Mouse (Mus musculus): Measurements from ENCODE around the gene Akr1a1. TPM values are rescaled to one million over a fixed set of nuclear protein-coding genes. Genes with fewer than 3 reads are reported as not detected.
A peak's percentile ranks its signal among the peaks of the same experiment; 100 is the strongest.

Akr1a1 gene
- total and polyA plus RNA-seq, 3 experiments, result 373 to 533 (median 470) TPM

- H3K27ac ChIP-seq (ENCODE audit: insufficient read depth, low read depth), result no peak overlapping the region
- in situ Hi-C loops (cut with MboI; ENCODE audit: low pct_ligation_motif_present, low pct_unique_long_range_greater_than_20kb, low sequenced_read_pairs) (no loop called here), dilution Hi-C loops (cut with MboI; ENCODE audit: extremely low pct_ligation_motif_present, extremely low pct_unique_long_range_greater_than_20kb, low sequenced_read_pairs) (no loop called here)
Observed at GRCm38 (mm10) chr4:116666625-116667024, 15.1 kb upstream of the Akr1a1 start.

DNA sequence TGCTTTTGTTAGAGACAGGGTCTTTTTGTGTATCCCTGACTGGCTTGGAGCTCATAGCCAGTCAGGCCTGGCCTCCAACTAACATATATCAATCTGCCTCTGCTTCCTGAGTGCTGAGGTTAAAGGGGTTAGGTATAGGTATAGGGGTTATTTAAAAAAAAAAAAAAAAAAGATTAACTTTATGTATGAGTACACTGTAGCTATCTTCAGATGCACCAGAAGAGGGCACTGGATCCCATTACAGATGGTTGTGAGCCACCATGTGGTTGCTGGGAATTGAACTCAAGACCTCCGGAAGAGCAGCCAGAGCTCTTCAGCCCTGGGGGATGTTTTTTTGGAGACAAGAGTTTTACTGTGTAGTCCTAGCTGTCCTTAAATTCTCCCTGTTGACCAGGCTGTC lies 10.5 kb upstream of the Akr1a1 start:
- TF ChIP-seq UBTF (IDR thresholded peaks at IDR 0.05; ENCODE audit: low read depth, low read length) (no peak), MYC (IDR thresholded peaks at IDR 0.05; ENCODE audit: low read depth, low read length) (no peak), ZMIZ1 (IDR thresholded peaks at IDR 0.05; ENCODE audit: low read depth, low read length) (no peak), ZNF384 (IDR thresholded peaks at IDR 0.05; ENCODE audit: low read depth, low read length) (peak; percentile 33; the same call in 1 of the 2 replicates), CTCF (conservative IDR thresholded peaks at IDR 0.05 in 1 of 2, IDR thresholded peaks at IDR 0.05 in 1 of 2; ENCODE audit: low read depth in 2 of 2, low read length in 2 of 2) (peak in 1 of 2 experiments; percentile 24; a peak in 2 of 4 replicates), IRF4 (IDR thresholded peaks at IDR 0.05; ENCODE audit: low read depth, low read length) (no peak)
- in situ Hi-C loops (cut with MboI; ENCODE audit: low pct_ligation_motif_present, low pct_unique_long_range_greater_than_20kb, low sequenced_read_pairs) (no loop called here), dilution Hi-C loops (cut with MboI; ENCODE audit: extremely low pct_ligation_motif_present, extremely low pct_unique_long_range_greater_than_20kb, low sequenced_read_pairs) (no loop called here)
- DNase-seq (ENCODE audit: extremely low read depth), result no peak
- H3K79me2 ChIP-seq (replicated peaks; ENCODE audit: control insufficient read depth, extremely low read depth, insufficient read depth, poor library complexity, severe bottlenecking), result no peaks in the 10 kb centered on the region
- no peak overlapping the region for H3K27ac ChIP-seq (ENCODE audit: insufficient read depth, low read depth)
- no peak overlapping the region for H3K4me2 ChIP-seq (ENCODE audit: insufficient read depth, low read depth, poor library complexity, severe bottlenecking)
- no peak overlapping the region for H3K4me3 ChIP-seq (replicated peaks in 1 of 3; ENCODE audit: low read depth in 2 of 3, low read length in 2 of 3, poor library complexity in 1 of 3)
- H3K4me1 ChIP-seq (ENCODE audit: control insufficient read depth in 1 of 2, insufficient read depth in 2 of 2), result peaks cover 2 to 6% of the 10 kb centered on the region in 2 experiments; a peak in 2 of 4 replicates
- H3K36me3 ChIP-seq (replicated peaks in 1 of 2; ENCODE audit: control insufficient read depth in 1 of 2, insufficient read depth in 1 of 2, low read length in 1 of 2), result no peaks in the 10 kb centered on the region
- H3K9ac ChIP-seq (ENCODE audit: insufficient read depth, low read depth), result no peak overlapping the region
- H3K27me3 ChIP-seq (replicated peaks), result no peaks in the 10 kb centered on the region
- no peaks in the 10 kb centered on the region for H3K9me3 ChIP-seq (replicated peaks; ENCODE audit: low read length)

More at GRCm38 (mm10) chr4:116666625-116667024, 15.1 kb upstream of the Akr1a1 start:
- Histone ChIP-seq H3K4me2 (ENCODE audit: insufficient read depth, low read depth, poor library complexity, severe bottlenecking) (no peak overlapping the region), H3K36me3 (replicated peaks in 1 of 2; ENCODE audit: control insufficient read depth in 1 of 2, insufficient read depth in 1 of 2, low read length in 1 of 2) (no peaks in the 10 kb centered on the region), H3K27me3 (replicated peaks) (no peaks in the 10 kb centered on the region), H3K79me2 (replicated peaks; ENCODE audit: control insufficient read depth, extremely low read depth, insufficient read depth, poor library complexity, severe bottlenecking) (no peaks in the 10 kb centered on the region), H3K9ac (ENCODE audit: insufficient read depth, low read depth) (no peak overlapping the region), H3K9me3 (replicated peaks; ENCODE audit: low read length) (no peaks in the 10 kb centered on the region), H3K4me1 (ENCODE audit: control insufficient read depth in 1 of 2, insufficient read depth in 2 of 2) (peaks cover 9 to 18% of the 10 kb centered on the region in 2 experiments), H3K4me3 (replicated peaks in 1 of 3; ENCODE audit: low read depth in 2 of 3, low read length in 2 of 3, poor library complexity in 1 of 3) (no peak overlapping the region)
- DNase-seq (ENCODE audit: extremely low read depth), result peak; percentile 50
- TF ChIP-seq TCF12 (IDR thresholded peaks at IDR 0.05; ENCODE audit: low read depth, low read length) (0 out of 2 replicates have a peak, but pooled peaks have one; percentile 13), USF1 (IDR thresholded peaks at IDR 0.05; ENCODE audit: low read depth, low read length) (no peak), ETS1 (conservative IDR thresholded peaks at IDR 0.05; ENCODE audit: low read depth, low read length) (peak; percentile 42; the same call in 1 of the 2 replicates), USF2 (conservative IDR thresholded peaks at IDR 0.05; ENCODE audit: low read depth, low read length) (no peak), EP300 (IDR thresholded peaks at IDR 0.05; ENCODE audit: low read length) (no peak), POLR2AphosphoS2 (IDR thresholded peaks at IDR 0.05; ENCODE audit: low read depth, low read length) (no peak), IRF4 (IDR thresholded peaks at IDR 0.05; ENCODE audit: low read depth, low read length) (no peak), MAX (IDR thresholded peaks at IDR 0.05; ENCODE audit: low read length) (no peak), MXI1 (IDR thresholded peaks at IDR 0.05; ENCODE audit: low read depth, low read length) (no peak), POLR2A (IDR thresholded peaks at IDR 0.05; ENCODE audit: low read depth, low read length) (no peak), E2F4 (IDR thresholded peaks at IDR 0.05; ENCODE audit: insufficient replicate concordance, low read depth, low read length) (no peak), ZKSCAN1 (IDR thresholded peaks at IDR 0.05; ENCODE audit: borderline replicate concordance, low read depth, low read length) (no peak), HCFC1 (IDR thresholded peaks at IDR 0.05; ENCODE audit: low read depth, low read length) (no peak), NELFE (IDR thresholded peaks at IDR 0.05; ENCODE audit: low read depth, low read length) (no peak), SMC3 (IDR thresholded peaks at IDR 0.05; ENCODE audit: low read depth, low read length) (no peak)

Measured in CH12.LX (cell line).